Mouse (Mus musculus): ENCODE data around the gene Rpgrip1l.
A peak's percentile ranks its signal among the peaks of the same experiment; 100 is the strongest.

Gene Rpgrip1l

GRCm38 (mm10) chr8:91312835-91313832 lies at the start of gene Rpgrip1l, which contains the start of gene Fto:
Gene Rpgrip1l (minus strand): TSS chr8:91313262.
Gene Fto (plus strand): TSS chr8:91313525.
- DNase-seq = peak; percentile 100

DNA sequence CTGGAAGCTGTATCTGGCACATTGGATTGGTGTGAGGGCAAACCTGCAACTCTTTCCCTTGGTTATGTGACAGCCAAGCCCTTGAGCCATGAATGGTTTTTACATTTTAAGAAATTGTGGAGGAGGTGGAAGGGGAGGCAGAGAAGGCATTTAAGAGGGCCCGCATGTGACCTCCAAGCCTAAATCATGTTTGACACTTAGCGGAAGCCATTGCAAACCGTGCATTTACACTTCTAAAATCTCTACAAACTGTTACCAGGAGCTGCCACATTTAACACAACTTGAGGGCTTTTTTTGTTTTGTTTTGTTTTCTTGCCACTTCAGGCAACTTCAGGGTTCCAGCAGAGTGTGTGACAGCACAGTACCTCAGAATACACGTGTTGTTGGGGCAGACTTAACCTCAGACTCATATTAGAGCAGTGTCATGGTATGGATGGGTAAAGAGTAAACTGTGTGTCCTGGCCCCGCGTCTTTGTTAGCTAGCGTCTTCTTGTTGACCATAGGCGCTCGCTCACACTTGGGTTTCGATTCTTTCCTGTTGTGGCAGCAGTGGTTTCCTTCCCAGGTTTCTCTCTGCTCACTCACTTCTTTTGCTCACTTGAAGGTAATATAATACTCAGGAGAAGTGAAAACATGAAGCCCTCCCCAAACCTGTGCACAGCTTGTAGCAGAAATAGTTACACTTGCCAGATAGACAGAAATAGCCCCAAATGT lies 47.7 kb upstream of the Rpgrip1l start:
- no peak for DNase-seq

DNA sequence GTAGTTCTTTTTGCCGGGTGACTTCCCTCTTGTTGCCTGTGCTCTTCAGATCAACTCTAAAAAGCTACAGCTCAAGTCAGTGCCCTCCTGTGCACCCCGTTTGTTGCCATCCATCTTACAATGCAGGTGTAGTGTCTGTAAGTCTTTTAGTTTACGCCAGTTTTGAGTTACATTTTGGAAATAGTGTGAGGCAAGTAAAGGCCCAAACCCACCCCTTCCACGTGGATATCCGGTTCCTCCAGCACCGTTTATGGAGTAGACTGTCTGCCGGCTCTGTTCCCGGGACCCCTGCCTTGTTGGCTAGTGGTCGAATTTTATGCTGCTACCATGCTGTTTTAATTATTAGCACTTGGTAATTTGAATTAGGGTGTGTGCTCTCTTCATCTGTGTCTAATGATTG lies 46.4 kb upstream of the Rpgrip1l start:
- DNase-seq = no peak

DNA sequence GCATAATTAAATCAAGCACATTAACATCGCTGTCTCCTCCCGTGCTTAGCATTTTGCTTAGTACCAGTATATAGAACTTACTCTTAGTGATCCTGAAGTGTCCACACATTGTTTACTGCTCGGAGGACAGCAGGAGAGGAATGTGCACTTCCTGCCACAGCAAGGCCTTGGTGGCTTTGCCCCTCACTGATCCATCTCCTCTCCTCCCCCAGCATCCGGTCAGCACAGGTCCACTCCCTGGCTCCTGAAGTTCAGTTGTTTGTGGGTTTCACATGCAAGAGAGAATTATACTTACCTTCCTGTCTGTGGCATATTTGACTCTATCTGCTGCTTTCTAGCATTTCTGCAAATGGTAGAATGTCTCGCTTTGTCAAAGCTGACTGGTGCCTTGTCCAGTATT lies 45.0 kb upstream of the Rpgrip1l start:
- DNase-seq = no peak

GRCm38 (mm10) chr8:91357493-91358014 lies 44.5 kb upstream of the Rpgrip1l start:
- DNase-seq = no peak

GRCm38 (mm10) chr8:91355956-91356699 lies 43.1 kb upstream of the Rpgrip1l start:
- DNase-seq = no peak

DNA sequence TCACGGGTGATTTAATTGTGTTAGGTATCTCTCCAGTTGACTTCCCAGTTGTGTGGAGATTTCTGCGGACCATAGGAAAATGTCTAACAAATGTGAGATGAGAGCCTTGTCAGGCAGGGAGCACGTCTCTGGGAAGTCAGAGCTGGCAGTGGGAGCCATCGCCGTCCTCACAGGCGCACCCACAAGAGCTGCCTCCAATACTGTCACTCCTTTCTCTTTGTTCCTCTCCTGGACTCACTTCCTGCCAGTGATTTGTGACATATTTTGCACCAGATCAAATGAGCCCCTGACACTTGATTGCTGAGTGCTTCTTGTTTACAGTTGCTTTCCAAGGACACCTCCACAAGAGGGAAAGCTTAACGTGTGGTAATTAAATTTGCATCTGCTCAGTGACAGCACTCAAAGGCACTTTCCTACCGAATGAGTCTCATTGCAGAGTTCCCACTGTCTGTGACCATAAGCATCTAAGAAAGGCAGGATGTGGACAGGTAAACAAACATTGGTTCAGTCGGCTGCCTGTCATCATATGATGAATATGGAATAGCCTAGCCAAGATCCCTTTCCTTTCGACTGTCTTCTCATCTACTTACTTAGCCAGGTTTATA lies 42.3 kb upstream of the Rpgrip1l start:
- DNase-seq = no peak

GRCm38 (mm10) chr8:91353907-91354306 lies 40.8 kb upstream of the Rpgrip1l start:
- no peak for DNase-seq

- no peak for DNase-seq
These were observed 40.0 kb upstream of the Rpgrip1l start for GRCm38 (mm10) chr8:91353062-91353461.

DNA sequence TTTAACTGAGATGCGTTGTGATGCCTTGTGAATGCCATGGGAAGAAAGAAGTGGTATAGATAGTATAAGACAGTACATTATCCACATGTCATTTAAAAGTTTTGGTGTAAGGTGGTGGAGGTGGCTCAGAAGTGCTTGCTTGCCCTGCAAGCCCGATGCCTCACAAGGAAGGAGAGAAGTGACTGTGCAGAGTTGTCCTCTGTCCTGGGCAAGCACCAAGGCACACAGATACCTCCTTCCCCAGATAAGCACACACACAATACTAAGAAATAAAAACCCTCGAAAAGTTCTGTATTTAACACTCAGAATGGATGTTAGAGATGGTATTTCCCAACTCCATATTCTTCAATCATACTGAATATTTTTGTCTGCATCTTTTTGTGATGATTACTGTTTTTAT lies 39.5 kb upstream of the Rpgrip1l start:
- no peak for DNase-seq

- no peak for DNase-seq
These were observed 37.6 kb upstream of the Rpgrip1l start for GRCm38 (mm10) chr8:91350628-91351027.

DNA sequence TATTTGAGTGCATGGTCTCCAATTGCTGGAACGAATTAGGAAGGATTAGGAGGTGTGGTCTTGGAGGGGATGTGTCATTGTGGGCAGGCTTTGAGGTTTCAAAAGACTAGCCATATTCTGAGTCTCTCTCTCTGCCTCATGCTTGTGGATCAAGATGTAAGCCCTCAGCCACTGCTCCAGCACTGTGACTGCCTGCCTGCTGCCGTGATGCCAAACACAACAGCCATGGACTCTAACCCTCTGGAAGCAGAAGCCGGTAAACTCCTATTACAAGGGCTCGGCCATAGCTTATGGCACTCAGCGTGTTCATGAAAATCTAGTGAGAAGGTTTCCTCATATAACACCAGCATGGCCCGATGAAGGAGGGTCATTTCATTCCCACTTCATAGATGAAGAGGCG lies 36.8 kb upstream of the Rpgrip1l start:
- no peak for DNase-seq

DNA sequence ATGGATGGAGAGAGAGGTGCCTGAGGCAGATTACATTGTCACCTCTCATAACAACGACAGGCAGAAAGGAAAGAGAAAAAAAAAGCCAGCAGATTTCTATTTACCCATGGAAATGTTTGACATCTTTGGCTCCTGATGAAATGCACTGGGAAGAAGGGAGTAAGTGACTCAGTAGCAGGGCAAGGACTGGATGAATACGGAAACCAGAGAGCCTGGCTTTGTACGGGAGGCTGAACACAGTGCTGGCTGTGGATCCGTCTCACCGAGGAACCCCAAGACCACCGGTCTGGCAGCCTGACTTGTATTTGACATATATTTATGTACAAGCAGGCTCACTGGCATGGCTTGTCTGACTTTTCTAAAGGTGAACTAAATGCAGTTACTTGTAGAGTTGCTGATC lies 34.5 kb upstream of the Rpgrip1l start:
- DNase-seq = no peak

GRCm38 (mm10) chr8:91347146-91347545 lies 34.1 kb upstream of the Rpgrip1l start:
- DNase-seq = no peak

GRCm38 (mm10) chr8:91344659-91345058 lies 31.6 kb upstream of the Rpgrip1l start:
- no peak for DNase-seq

DNA sequence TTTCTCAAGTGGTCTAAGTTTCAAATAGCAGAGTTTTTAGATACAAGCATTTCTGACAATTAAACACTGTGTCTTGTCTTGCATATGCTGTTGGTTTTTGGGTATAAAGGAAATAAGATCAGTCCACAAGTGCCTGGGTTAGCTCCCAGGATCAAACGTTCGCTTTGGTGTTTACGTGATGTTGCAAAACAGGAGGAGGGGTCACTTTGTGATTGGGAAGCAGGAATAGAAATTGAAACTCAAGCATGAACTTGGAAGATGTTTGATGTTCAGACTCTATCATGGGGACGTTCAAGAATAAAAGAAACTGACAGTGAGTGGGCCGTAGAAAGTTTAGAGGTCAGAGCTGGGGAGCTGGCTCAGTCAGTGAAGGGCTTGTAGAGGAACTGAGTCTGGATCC lies 29.7 kb upstream of the Rpgrip1l start:
- DNase-seq = no peak

- no peak for DNase-seq
These were observed 29.1 kb upstream of the Rpgrip1l start for GRCm38 (mm10) chr8:91342196-91342595.

DNA sequence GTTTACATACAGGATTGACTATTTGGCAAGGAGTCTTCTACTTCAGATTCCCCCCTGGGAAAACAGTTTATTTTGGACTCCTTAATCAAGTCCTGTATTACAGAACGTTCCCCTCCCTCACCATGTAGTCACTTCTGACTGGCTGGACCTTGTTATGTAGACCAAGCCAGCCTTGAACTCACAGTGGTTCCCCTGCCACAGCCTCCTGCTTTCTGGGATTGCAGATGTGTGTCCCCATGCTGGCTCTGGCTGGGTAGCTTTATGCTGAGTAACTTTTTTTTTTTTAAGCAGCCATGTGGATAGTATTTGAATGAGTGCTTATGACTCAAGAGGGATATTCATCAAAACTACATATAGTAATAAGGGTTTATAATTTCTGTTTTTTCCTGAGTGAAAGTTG lies 27.7 kb upstream of the Rpgrip1l start:
- DNase-seq = no peak

DNA sequence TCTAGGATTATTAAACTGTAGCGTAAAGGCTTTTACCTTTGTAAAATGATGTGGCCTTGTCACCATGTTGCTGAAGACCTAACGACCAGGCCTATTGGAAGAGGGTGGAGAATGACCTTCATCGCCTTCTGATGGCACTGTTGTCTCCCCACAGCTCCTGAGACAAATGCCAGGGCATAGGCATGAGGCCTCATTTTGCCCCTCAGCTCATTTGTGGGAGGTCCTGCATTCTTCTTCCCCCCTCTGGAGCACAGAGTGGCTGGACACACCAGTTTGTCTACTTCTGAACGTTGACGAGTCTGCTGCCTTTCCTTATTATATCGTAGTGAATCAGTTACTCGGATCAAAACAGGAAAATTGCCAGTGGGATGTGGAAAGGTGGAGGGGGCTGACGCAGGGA lies 26.6 kb upstream of the Rpgrip1l start:
- no peak for DNase-seq

GRCm38 (mm10) chr8:91338389-91339154 lies 25.5 kb upstream of the Rpgrip1l start:
- DNase-seq = no peak

GRCm38 (mm10) chr8:91329461-91329850 lies 16.4 kb upstream of the Rpgrip1l start:
- no peak for DNase-seq

DNA sequence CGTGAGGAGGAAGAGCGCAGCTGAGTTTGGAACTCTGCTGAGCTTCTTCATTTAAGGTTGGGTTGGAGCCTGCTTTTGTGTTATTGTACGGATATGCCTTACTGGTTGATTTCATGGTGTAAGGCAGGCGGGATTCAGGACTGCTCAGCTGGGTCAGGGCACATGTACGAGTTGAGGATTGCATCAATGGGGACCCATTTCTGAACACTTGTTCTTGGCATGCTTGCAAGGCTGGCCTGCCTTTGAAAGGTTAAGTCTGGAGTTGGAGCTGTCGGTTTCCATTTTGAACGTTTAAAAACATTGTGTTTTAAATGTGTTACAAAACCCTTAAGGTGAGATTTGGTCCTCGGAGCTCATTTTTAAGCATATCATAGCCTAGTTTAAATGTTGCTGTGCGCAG lies 16.0 kb upstream of the Rpgrip1l start:
- no peak for DNase-seq
